Mouse (Mus musculus) gastrocnemius, adult 18-20 months (tissue): ENCODE results near the gene Olfr434. TPM values are rescaled to one million over a fixed set of nuclear protein-coding genes. Genes with fewer than 3 reads are reported as not detected.

ENCODE experiments used
- total RNA-seq, 2 experiments: library from RNA; stranded (reverse); gene quantifications; 2 replicates each; pipeline ENCODE4 v1.2.3; 2021

Gene Olfr434
- total RNA-seq, 2 experiments from 2014 or later, result not detected

Other genes starting within 250 kb of the Olfr434 start
- not detected for gene Olfr441, start 106.7 kb upstream of the Olfr434 start, total RNA-seq
- not detected for gene Olfr237-ps1, start 66.5 kb upstream of the Olfr434 start, total RNA-seq
- not detected for gene Olfr437, start 49.7 kb upstream of the Olfr434 start, total RNA-seq
- not detected for gene Olfr13, start 40.9 kb upstream of the Olfr434 start, total RNA-seq
- not detected for gene Olfr435, start 15.9 kb upstream of the Olfr434 start, total RNA-seq
- not detected for gene Olfr47, start 18.5 kb downstream of the Olfr434 start, total RNA-seq
- gene Arhgef5, start 52.6 kb downstream of the Olfr434 start, total RNA-seq, result 1 to 10 TPM; 2.9 to 3.0 TPM
- gene Nobox, start 96.5 kb downstream of the Olfr434 start, total RNA-seq, result not detected